9 mouse cellular contexts compared by ENCODE assay signal in the genomic region with DNA sequence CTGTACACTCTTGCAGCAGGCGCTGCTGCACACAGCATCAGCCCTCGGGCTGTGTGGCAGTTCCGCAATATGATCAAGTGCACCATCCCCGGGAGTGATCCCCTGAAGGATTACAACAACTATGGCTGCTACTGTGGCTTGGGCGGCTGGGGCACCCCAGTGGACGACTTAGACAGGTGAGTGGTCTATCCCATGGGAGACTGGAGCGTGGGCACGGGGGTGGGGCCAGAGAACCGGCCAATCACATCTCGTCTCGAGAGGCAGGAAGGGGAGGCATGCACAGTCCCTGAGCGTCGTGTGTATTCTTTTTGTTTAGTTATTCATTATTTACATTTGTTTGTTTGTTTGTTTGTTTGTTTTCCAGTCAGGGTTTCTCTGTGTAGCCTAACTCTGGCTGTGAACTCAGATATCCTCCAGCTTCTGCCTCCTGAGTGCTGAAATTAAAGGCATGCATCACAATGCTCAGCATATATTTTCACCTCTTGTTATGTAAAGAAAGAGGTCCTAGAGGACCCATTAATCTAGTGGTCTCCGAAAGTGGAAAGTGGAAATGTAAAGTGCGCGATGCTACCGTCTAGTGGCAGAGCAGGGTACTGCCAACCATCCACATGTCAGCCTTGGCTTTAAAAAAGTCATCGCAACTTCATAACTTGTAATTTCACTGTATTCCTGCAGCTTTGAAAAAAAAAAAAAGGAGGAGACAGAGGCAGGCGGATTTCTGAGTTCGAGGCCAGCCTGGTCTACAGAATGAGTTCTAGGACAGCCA. TPM values are rescaled to one million over a fixed set of nuclear protein-coding genes. Genes with fewer than 3 reads are reported as not detected.
DNase-seq lines count a peak whose midpoint lies in the region; ATAC-seq and TF ChIP-seq lines count a peak whose summit lies in the region.
"Had no signal": no experiment of that assay in that cellular context is flagged by ENCODE, and none has a peak within 500 bp of the region (broad histone marks: within the 10 kb centered on the region; RNA-seq: fewer than 3 reads in every experiment).

No protein-coding gene starts in this region.

- TF ChIP-seq CTCF in cortical plate, adult 2 months (IDR thresholded peaks at IDR 0.05; ENCODE audit: extremely low read depth, insufficient read depth, low read length): peak; percentile 91
- TF ChIP-seq CTCF in liver, embryonic 14.5 days (IDR thresholded peaks at IDR 0.05; ENCODE audit: low read depth): peak; percentile 80
- peak; percentile 61; the same call in 1 of the 2 replicates for TF ChIP-seq CTCF in small intestine, adult 2 months (IDR thresholded peaks at IDR 0.05; ENCODE audit: extremely low read depth, insufficient read length, insufficient replicate concordance, low read depth, low read length)

- H3K9ac ChIP-seq in midbrain, embryonic 11.5 days (ENCODE audit: low read length): no peak overlapping the region
- no peak overlapping the region for H3K9ac ChIP-seq in hindbrain, embryonic 13.5 days
- H3K9ac ChIP-seq in liver, embryonic 14.5 days (replicated peaks): no peak overlapping the region

- TF ChIP-seq EP300 in liver, embryonic 14.5 days (IDR thresholded peaks at IDR 0.05; ENCODE audit: low read depth): no peak

- DNase-seq in adrenal gland, postnatal 10 days: peak; percentile 78
- no peak for DNase-seq in adrenal gland, adult 8-10 months
- DNase-seq in midbrain, embryonic 11.5 days (ENCODE audit: low spot score, missing footprints): peak; percentile 96
- DNase-seq in midbrain, embryonic 10.5 days (ENCODE audit: low spot score): no peak
- no peak for DNase-seq in liver, embryonic 14.5 days (ENCODE audit: low read depth in 3 of 3, low spot score in 3 of 3)

- peaks cover 5% of the 10 kb centered on the region for H3K4me1 ChIP-seq in midbrain, embryonic 11.5 days (ENCODE audit: control insufficient read depth, insufficient read depth, low read length)
- H3K4me1 ChIP-seq in midbrain, embryonic 10.5 days: peaks cover 27% of the 10 kb centered on the region
- H3K4me1 ChIP-seq in cortical plate, adult 2 months (ENCODE audit: control insufficient read depth, insufficient read depth, low read length): no peaks in the 10 kb centered on the region
- peaks cover 11% of the 10 kb centered on the region; the same call in 1 of the 2 replicates for H3K4me1 ChIP-seq in hindbrain, embryonic 13.5 days (replicated peaks)
- H3K4me1 ChIP-seq in liver, embryonic 14.5 days (replicated peaks; ENCODE audit: control insufficient read depth in 2 of 2, insufficient read depth in 2 of 2, low read length in 1 of 2): peaks cover 0 to 12% of the 10 kb centered on the region in 2 experiments; a peak in 1 of 4 replicates
- H3K4me1 ChIP-seq in small intestine, adult 2 months (ENCODE audit: control insufficient read depth, insufficient read depth, insufficient read length, low read length): peaks cover 3% of the 10 kb centered on the region; the same call in 1 of the 2 replicates

- no peaks in the 10 kb centered on the region for H3K27me3 ChIP-seq in midbrain, embryonic 11.5 days (ENCODE audit: control insufficient read depth, insufficient read depth, low read length)
- peaks cover 9% of the 10 kb centered on the region for H3K27me3 ChIP-seq in midbrain, embryonic 10.5 days (ENCODE audit: low read depth, poor library complexity, severe bottlenecking)
- 0 out of 2 replicates have a peak, but pooled peaks cover 3% of the 10 kb centered on the region for H3K27me3 ChIP-seq in hindbrain, embryonic 13.5 days
- H3K27me3 ChIP-seq in liver, embryonic 14.5 days (ENCODE audit: control insufficient read depth, insufficient read depth, low read length): no peaks in the 10 kb centered on the region; the same call in 1 of the 2 replicates
- H3K27me3 ChIP-seq in small intestine, adult 2 months (ENCODE audit: control insufficient read depth, insufficient read depth, low read length): no peaks in the 10 kb centered on the region; the same call in 1 of the 2 replicates

- no peak overlapping the region for H3K27ac ChIP-seq in midbrain, embryonic 11.5 days (ENCODE audit: low read depth, low read length)
- H3K27ac ChIP-seq in midbrain, embryonic 10.5 days (replicated peaks): no peak overlapping the region
- H3K27ac ChIP-seq in cortical plate, adult 2 months (ENCODE audit: insufficient read depth, low read length): no peak overlapping the region
- H3K27ac ChIP-seq in hindbrain, embryonic 13.5 days: no peak overlapping the region
- H3K27ac ChIP-seq in liver, embryonic 14.5 days: no peak overlapping the region
- H3K27ac ChIP-seq in small intestine, adult 2 months (ENCODE audit: insufficient read depth, low read depth, low read length): no peak overlapping the region

- 34% methylated on average over 20 of the region's 20 CpGs for WGBS in midbrain, embryonic 11.5 days
- WGBS in midbrain, embryonic 10.5 days: 42% methylated on average over 20 of the region's 20 CpGs
- WGBS in hindbrain, embryonic 13.5 days: 34% methylated on average over 20 of the region's 20 CpGs
- WGBS in liver, embryonic 14.5 days (ENCODE audit: insufficient replicate concordance): 34% methylated on average over 20 of the region's 20 CpGs
- 31% methylated on average over 20 of the region's 20 CpGs for WGBS in small intestine, adult 2 months

- no peak for TF ChIP-seq POLR2A in cortical plate, adult 2 months (IDR thresholded peaks at IDR 0.05; ENCODE audit: extremely low read depth, insufficient read depth, low read length)
- no peak for TF ChIP-seq POLR2A in small intestine, adult 2 months (IDR thresholded peaks at IDR 0.05; ENCODE audit: low read depth, low read length)

- no peaks in the 10 kb centered on the region for H3K36me3 ChIP-seq in midbrain, embryonic 11.5 days (ENCODE audit: control insufficient read depth, insufficient read depth, low read length)
- H3K36me3 ChIP-seq in midbrain, embryonic 10.5 days: no peaks in the 10 kb centered on the region
- H3K36me3 ChIP-seq in hindbrain, embryonic 13.5 days: no peaks in the 10 kb centered on the region
- H3K36me3 ChIP-seq in liver, embryonic 14.5 days (replicated peaks; ENCODE audit: control insufficient read depth, insufficient read depth, low read depth): no peaks in the 10 kb centered on the region
- no peaks in the 10 kb centered on the region for H3K36me3 ChIP-seq in small intestine, adult 2 months (ENCODE audit: control insufficient read depth, insufficient read depth, low read length)

- no peaks in the 10 kb centered on the region for H3K9me3 ChIP-seq in midbrain, embryonic 11.5 days (ENCODE audit: control insufficient read depth, low read length)
- H3K9me3 ChIP-seq in midbrain, embryonic 10.5 days (replicated peaks): no peaks in the 10 kb centered on the region
- no peaks in the 10 kb centered on the region for H3K9me3 ChIP-seq in hindbrain, embryonic 13.5 days
- no peaks in the 10 kb centered on the region for H3K9me3 ChIP-seq in liver, embryonic 14.5 days (ENCODE audit: control insufficient read depth, low read length)

- no peak overlapping the region for H3K4me3 ChIP-seq in midbrain, embryonic 11.5 days (ENCODE audit: low read depth, low read length)
- H3K4me3 ChIP-seq in midbrain, embryonic 10.5 days: no peak overlapping the region
- no peak overlapping the region for H3K4me3 ChIP-seq in cortical plate, adult 2 months (ENCODE audit: insufficient read depth, low read length)
- peak overlapping the region; percentile 7; the same call in 1 of the 2 replicates for H3K4me3 ChIP-seq in hindbrain, embryonic 13.5 days
- no peak overlapping the region for H3K4me3 ChIP-seq in liver, embryonic 14.5 days (ENCODE audit: insufficient read depth in 1 of 2, low read depth in 2 of 2, low read length in 2 of 2)
- H3K4me3 ChIP-seq in small intestine, adult 2 months (ENCODE audit: low read depth, low read length): no peak overlapping the region

- no peak for ATAC-seq in midbrain, embryonic 11.5 days (ENCODE audit: low FRiP score)
- ATAC-seq in hindbrain, embryonic 13.5 days (ENCODE audit: low FRiP score): no peak
- ATAC-seq in liver, embryonic 14.5 days (ENCODE audit: insufficient read depth): no peak

- H3K4me2 ChIP-seq in midbrain, embryonic 11.5 days: no peak overlapping the region
- peak overlapping the region; percentile 26 for H3K4me2 ChIP-seq in hindbrain, embryonic 13.5 days
- H3K4me2 ChIP-seq in liver, embryonic 14.5 days (ENCODE audit: low read depth): peak overlapping the region; percentile 39

RNA-seq across cellular contexts. Expression of a gene that starts 4.9 kb away (rescaled TPM):
- not detected for total RNA-seq in adrenal gland, postnatal 10 days (2021)
- under 1 TPM in 1 of 4 experiments, not detected in 3; 0.93 TPM for total RNA-seq in adrenal gland, adult 8-10 months (2022)
- not detected in 2 replicates for polyA plus RNA-seq in midbrain, embryonic 11.5 days (2014; fragmentation: Nextera tagmentation; extraction: Ambion mirVana)
- polyA plus RNA-seq in midbrain, embryonic 10.5 days (2016; fragmentation: Nextera tagmentation; extraction: Ambion mirVana): 0.41 and 0.62 TPM in 2 replicates
- polyA plus RNA-seq in cortical plate, adult 2 months (2012; rRNA removed): not detected in 2 replicates
- not detected in 2 replicates for polyA plus RNA-seq in hindbrain, embryonic 13.5 days (2015; fragmentation: Nextera tagmentation; extraction: Ambion mirVana)
- not detected in 2 replicates for polyA plus RNA-seq in liver, embryonic 14.5 days (2012; rRNA removed)
- not detected in 2 replicates for polyA plus RNA-seq in liver, embryonic 14.5 days (2014; fragmentation: Nextera tagmentation; extraction: Ambion mirVana)
- polyA plus RNA-seq in small intestine, adult 2 months (2012; rRNA removed): 5.2 and 2,024 TPM in 2 replicates
- total RNA-seq: layer of hippocampus, postnatal 14 days had no signal

RNA-seq across cellular contexts. Expression of a gene that starts 13.6 kb away (rescaled TPM):
- 10 to 100 TPM; 15.8 to 31.4 TPM for total RNA-seq in adrenal gland, postnatal 10 days (2021)
- 10 to 100 TPM; 24.6 to 53.8 (median 41.2) TPM for total RNA-seq in adrenal gland, adult 8-10 months (2022)
- polyA plus RNA-seq in midbrain, embryonic 11.5 days (2014; fragmentation: Nextera tagmentation; extraction: Ambion mirVana): 16.2 and 18.9 TPM in 2 replicates
- polyA plus RNA-seq in midbrain, embryonic 10.5 days (2016; fragmentation: Nextera tagmentation; extraction: Ambion mirVana): 15.2 and 17.0 TPM in 2 replicates
- 89.5 and 107 TPM in 2 replicates for polyA plus RNA-seq in cortical plate, adult 2 months (2012; rRNA removed)
- polyA plus RNA-seq in hindbrain, embryonic 13.5 days (2015; fragmentation: Nextera tagmentation; extraction: Ambion mirVana): 30.0 TPM in 2 replicates
- polyA plus RNA-seq in liver, embryonic 14.5 days (2012; rRNA removed): 8.4 and 9.4 TPM in 2 replicates
- polyA plus RNA-seq in liver, embryonic 14.5 days (2014; fragmentation: Nextera tagmentation; extraction: Ambion mirVana): 2.8 and 3.9 TPM in 2 replicates
- 9.9 and 13.6 TPM in 2 replicates for polyA plus RNA-seq in small intestine, adult 2 months (2012; rRNA removed)

RNA-seq across cellular contexts. Expression of a gene that starts 35.5 kb away (rescaled TPM):
- 10 to 100 TPM; 55.1 to 72.4 TPM for total RNA-seq in adrenal gland, postnatal 10 days (2021)
- total RNA-seq in adrenal gland, adult 8-10 months (2022): 10 to 100 TPM; 32.1 to 64.5 (median 44.8) TPM
- polyA plus RNA-seq in midbrain, embryonic 11.5 days (2014; fragmentation: Nextera tagmentation; extraction: Ambion mirVana): 7.3 and 7.7 TPM in 2 replicates
- polyA plus RNA-seq in midbrain, embryonic 10.5 days (2016; fragmentation: Nextera tagmentation; extraction: Ambion mirVana): 27.9 and 28.9 TPM in 2 replicates
- polyA plus RNA-seq in cortical plate, adult 2 months (2012; rRNA removed): 41.6 and 45.3 TPM in 2 replicates
- 19.9 and 23.4 TPM in 2 replicates for polyA plus RNA-seq in hindbrain, embryonic 13.5 days (2015; fragmentation: Nextera tagmentation; extraction: Ambion mirVana)
- 12.9 and 13.7 TPM in 2 replicates for polyA plus RNA-seq in liver, embryonic 14.5 days (2012; rRNA removed)
- 4.8 and 5.6 TPM in 2 replicates for polyA plus RNA-seq in liver, embryonic 14.5 days (2014; fragmentation: Nextera tagmentation; extraction: Ambion mirVana)
- 65.1 and 136 TPM in 2 replicates for polyA plus RNA-seq in small intestine, adult 2 months (2012; rRNA removed)

RNA-seq across cellular contexts. Expression of a gene that starts 41.5 kb away (rescaled TPM):
- 10 to 100 TPM; 15.9 to 16.2 TPM for total RNA-seq in adrenal gland, postnatal 10 days (2021)
- total RNA-seq in adrenal gland, adult 8-10 months (2022): 10 to 100 TPM; 17.5 to 27.3 (median 21.7) TPM
- polyA plus RNA-seq in midbrain, embryonic 11.5 days (2014; fragmentation: Nextera tagmentation; extraction: Ambion mirVana): 199 and 227 TPM in 2 replicates
- polyA plus RNA-seq in midbrain, embryonic 10.5 days (2016; fragmentation: Nextera tagmentation; extraction: Ambion mirVana): 190 and 232 TPM in 2 replicates
- polyA plus RNA-seq in cortical plate, adult 2 months (2012; rRNA removed): 43.8 and 44.3 TPM in 2 replicates
- 71.8 and 76.9 TPM in 2 replicates for polyA plus RNA-seq in hindbrain, embryonic 13.5 days (2015; fragmentation: Nextera tagmentation; extraction: Ambion mirVana)
- polyA plus RNA-seq in liver, embryonic 14.5 days (2012; rRNA removed): 0.95 and 1.2 TPM in 2 replicates
- polyA plus RNA-seq in liver, embryonic 14.5 days (2014; fragmentation: Nextera tagmentation; extraction: Ambion mirVana): 0.37 and 0.59 TPM in 2 replicates
- polyA plus RNA-seq in small intestine, adult 2 months (2012; rRNA removed): 4.6 and 9.0 TPM in 2 replicates

Comparison
In these comparisons a context has a peak if more than half of its experiments do, and no peak if none do; other contexts are left out.
1. DNase-seq: peak in adrenal gland, postnatal 10 days (single experiment) and midbrain, embryonic 11.5 days (single experiment); none in adrenal gland, adult 8-10 months (single experiment), midbrain, embryonic 10.5 days (single experiment) and liver, embryonic 14.5 days (0 of 3).
2. Peak in every context shown above with its lines, with median percentiles within 50 percentile points of each other: CTCF ChIP-seq.